ENCODE assay signal across 8 mouse cellular contexts in the genomic region with DNA sequence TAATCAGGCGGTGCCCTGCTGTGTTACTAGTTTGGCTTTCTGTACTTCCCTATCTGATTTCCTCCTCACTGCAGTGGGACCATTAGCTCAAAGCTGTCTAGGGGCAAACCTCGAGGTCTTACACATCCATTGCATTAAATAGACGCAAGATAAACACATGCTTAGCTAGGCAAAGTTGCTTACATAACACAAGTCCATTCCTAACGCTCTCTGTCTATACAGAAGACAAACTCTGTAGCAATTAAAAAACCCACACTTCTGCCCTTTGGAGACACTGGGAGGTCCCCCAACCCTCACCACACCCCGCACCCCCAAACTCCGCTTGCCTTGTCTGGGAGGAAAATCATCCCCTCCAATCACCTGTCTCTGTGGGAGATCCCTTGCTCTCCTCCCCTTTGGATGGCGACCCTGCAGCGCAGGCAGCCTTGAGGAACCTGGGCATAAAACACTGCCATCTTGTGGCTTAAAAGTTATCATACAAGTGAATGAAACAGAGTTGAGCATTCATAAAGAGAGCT. TPM values are rescaled to one million over a fixed set of nuclear protein-coding genes. Genes with fewer than 3 reads are reported as not detected.
DNase-seq lines count a peak whose midpoint lies in the region; ATAC-seq and TF ChIP-seq lines count a peak whose summit lies in the region.

No protein-coding gene starts in this region.

- peak; percentile 78; the same call in 1 of the 2 replicates for ATAC-seq in hindbrain, embryonic 13.5 days (ENCODE audit: low FRiP score)
- ATAC-seq in midbrain, embryonic 15.5 days (replicated peaks), result peak; percentile 79
- ATAC-seq in activated CD4-positive, CD25-positive, alpha-beta regulatory T cell, adult 4 months, result no peak

- no peak overlapping the region for H3K9ac ChIP-seq in heart, adult 2 months (ENCODE audit: low read depth, low read length)
- H3K9ac ChIP-seq in hindbrain, embryonic 13.5 days, result no peak overlapping the region
- H3K9ac ChIP-seq in midbrain, embryonic 15.5 days, result no peak overlapping the region

- intact Hi-C loops in heart, adult 2 months (cut with DNase I), result loop anchor here (10.0 kb wide), 3 partner anchors 94 to 464 kb away; no protein-coding TSS in a partner anchor
- intact Hi-C loops in heart, postnatal 25 days (cut with DNase I), result loop anchor here (10.0 kb wide), 2 partner anchors 194 to 464 kb away; no protein-coding TSS in a partner anchor
- intact Hi-C loops in left cerebral cortex, postnatal 14 days (cut with DNase I), result loop anchor here (10.0 kb wide), 2 partner anchors 464 to 1484 kb away; no protein-coding TSS in a partner anchor

- H3K4me3 ChIP-seq in heart, adult 2 months, result no peak overlapping the region
- H3K4me3 ChIP-seq in hindbrain, embryonic 13.5 days, result no peak overlapping the region
- no peak overlapping the region for H3K4me3 ChIP-seq in midbrain, embryonic 15.5 days

- no peaks in the 10 kb centered on the region for H3K79me2 ChIP-seq in heart, adult 2 months (replicated peaks; ENCODE audit: control insufficient read depth, insufficient read depth, low read length)

- no peak for TF ChIP-seq EP300 in heart, adult 2 months (IDR thresholded peaks at IDR 0.05; ENCODE audit: insufficient read depth, low read depth, low read length)

- TF ChIP-seq CTCF in heart, adult 2 months (IDR thresholded peaks at IDR 0.05), result peak; percentile 74

- no peaks in the 10 kb centered on the region for H3K9me3 ChIP-seq in hindbrain, embryonic 13.5 days
- no peaks in the 10 kb centered on the region for H3K9me3 ChIP-seq in midbrain, embryonic 15.5 days

- DNase-seq in heart, adult 2 months, result no peak
- no peak for DNase-seq in heart, postnatal 25 days (ENCODE audit: low spot score)
- peak; percentile 72 for DNase-seq in ZHBTc4 (ENCODE audit: low read depth, low spot score)
- DNase-seq in embryo, embryonic 9.5 days (ENCODE audit: extremely low spot score), result peak; percentile 26
- peak; percentile 47 to 49 for DNase-seq in left cerebral cortex, postnatal 14 days (ENCODE audit: low spot score in 2 of 2)

- no peaks in the 10 kb centered on the region; the same call in 1 of the 2 replicates for H3K27me3 ChIP-seq in heart, adult 2 months (ENCODE audit: control insufficient read depth, insufficient read depth, low read length)
- no peaks in the 10 kb centered on the region for H3K27me3 ChIP-seq in hindbrain, embryonic 13.5 days
- no peaks in the 10 kb centered on the region for H3K27me3 ChIP-seq in midbrain, embryonic 15.5 days (replicated peaks)

- H3K4me1 ChIP-seq in heart, adult 2 months (ENCODE audit: control insufficient read depth, insufficient read depth, low read length), result no peaks in the 10 kb centered on the region
- no peaks in the 10 kb centered on the region for H3K4me1 ChIP-seq in hindbrain, embryonic 13.5 days (replicated peaks)
- H3K4me1 ChIP-seq in midbrain, embryonic 15.5 days, result no peaks in the 10 kb centered on the region

- H3K36me3 ChIP-seq in heart, adult 2 months (ENCODE audit: control insufficient read depth, insufficient read depth, low read length), result no peaks in the 10 kb centered on the region
- H3K36me3 ChIP-seq in hindbrain, embryonic 13.5 days, result no peaks in the 10 kb centered on the region
- H3K36me3 ChIP-seq in midbrain, embryonic 15.5 days (replicated peaks), result no peaks in the 10 kb centered on the region

- H3K4me2 ChIP-seq in hindbrain, embryonic 13.5 days, result 0 out of 2 replicates have a peak overlapping the region, but pooled peaks have one; percentile 23
- 0 out of 2 replicates have a peak overlapping the region, but pooled peaks have one; percentile 18 for H3K4me2 ChIP-seq in midbrain, embryonic 15.5 days

- 22% methylated on average over 8 of the region's 8 CpGs for WGBS in heart, adult 2 months
- WGBS in hindbrain, embryonic 13.5 days, result 30% methylated on average over 8 of the region's 8 CpGs
- 28% methylated on average over 8 of the region's 8 CpGs for WGBS in midbrain, embryonic 15.5 days

- H3K27ac ChIP-seq in heart, adult 2 months, result no peak overlapping the region
- no peak overlapping the region for H3K27ac ChIP-seq in hindbrain, embryonic 13.5 days
- no peak overlapping the region for H3K27ac ChIP-seq in midbrain, embryonic 15.5 days

- TF ChIP-seq POLR2A in heart, adult 2 months (IDR thresholded peaks at IDR 0.05; ENCODE audit: insufficient read depth, low read depth, low read length), result no peak

RNA-seq across cellular contexts. Expression of gene Zbtb14, which starts 33.8 kb away (rescaled TPM):
- 10 to 100 TPM in 1 of 2 experiments, 1 to 10 TPM in 1; 8.5 to 10.6 TPM for total RNA-seq in heart, adult 2 months (2021)
- polyA plus RNA-seq in heart, adult 2 months (2012; rRNA removed), result 3.9 and 6.9 TPM in 2 replicates
- total RNA-seq in heart, postnatal 25 days (2021), result 10 to 100 TPM in 1 of 2 experiments, 1 to 10 TPM in 1; 9.5 to 12.6 TPM
- polyA plus RNA-seq in hindbrain, embryonic 13.5 days (2015; fragmentation: Nextera tagmentation; extraction: Ambion mirVana), result 32.9 and 33.3 TPM in 2 replicates
- total RNA-seq in left cerebral cortex, postnatal 14 days (2021), result 10 to 100 TPM; 22.6 to 23.7 TPM
- 31.3 and 34.8 TPM in 2 replicates for polyA plus RNA-seq in midbrain, embryonic 15.5 days (2015; fragmentation: Nextera tagmentation; extraction: Ambion mirVana)
- 10 to 100 TPM; 13.7 to 13.9 TPM for polyA plus RNA-seq in activated CD4-positive, CD25-positive, alpha-beta regulatory T cell, adult 4 months (2017; shearing (Covaris generic))

Comparison
In these comparisons a context has a peak if more than half of its experiments do, and no peak if none do; other contexts are left out.
1. DNase-seq: peak in ZHBTc4 (single experiment), embryo, embryonic 9.5 days (single experiment) and left cerebral cortex, postnatal 14 days (2 of 2); none in heart, adult 2 months (0 of 2) and heart, postnatal 25 days (single experiment).